Mouse (Mus musculus): ENCODE measurements around the gene Defb43.
A peak's percentile ranks its signal among the peaks of the same experiment; 100 is the strongest.

The Defb43 gene

GRCm38 (mm10) chr14:63011471-63011870 is at the start of gene Defb43:
Defb43 (plus strand) TSS chr14:63011771.
- no peak for DNase-seq (ENCODE audit: low spot score)

GRCm38 (mm10) chr14:62963632-62964031 is 47.9 kb upstream of the Defb43 start:
- no peak for DNase-seq (ENCODE audit: low spot score)

- no peak for DNase-seq (ENCODE audit: low spot score)
Observed at GRCm38 (mm10) chr14:62965342-62965741, 46.2 kb upstream of the Defb43 start.

- no peak for DNase-seq (ENCODE audit: low spot score)
Observed at GRCm38 (mm10) chr14:62965811-62966520, 45.6 kb upstream of the Defb43 start.

GRCm38 (mm10) chr14:62975046-62975445 is 36.5 kb upstream of the Defb43 start:
- no peak for DNase-seq (ENCODE audit: low spot score)

- no peak for DNase-seq (ENCODE audit: low spot score)
Observed at GRCm38 (mm10) chr14:62979815-62980214, 31.8 kb upstream of the Defb43 start.

- no peak for DNase-seq (ENCODE audit: low spot score)
Observed at GRCm38 (mm10) chr14:62984410-62984809, 27.2 kb upstream of the Defb43 start, which contains the start of gene Defb48. Defb48 (minus strand) TSS chr14:62984510.

GRCm38 (mm10) chr14:62991271-62991670 is 20.3 kb upstream of the Defb43 start:
- DNase-seq (ENCODE audit: low spot score): no peak

- no peak for DNase-seq (ENCODE audit: low spot score)
Observed at GRCm38 (mm10) chr14:62991849-62992510, 19.6 kb upstream of the Defb43 start.

GRCm38 (mm10) chr14:62997777-62998176 is 13.8 kb upstream of the Defb43 start, which contains the start of gene Defb47:
Defb47 (plus strand) TSS chr14:62998077.
- no peak for DNase-seq (ENCODE audit: low spot score)

GRCm38 (mm10) chr14:62998977-62999376 is 12.6 kb upstream of the Defb43 start:
- no peak for DNase-seq (ENCODE audit: low spot score)

- no peak for DNase-seq (ENCODE audit: low spot score)
Observed at GRCm38 (mm10) chr14:63002588-63002987, 9.0 kb upstream of the Defb43 start.

- DNase-seq (ENCODE audit: low spot score): no peak
Observed at GRCm38 (mm10) chr14:63013082-63013481, 1.5 kb downstream of the Defb43 start.

- DNase-seq (ENCODE audit: low spot score): no peak
Observed at GRCm38 (mm10) chr14:63014667-63015066, 3.1 kb downstream of the Defb43 start.

- no peak for DNase-seq (ENCODE audit: low spot score)
Observed at GRCm38 (mm10) chr14:63020524-63021156, 9.1 kb downstream of the Defb43 start.

- no peak for DNase-seq (ENCODE audit: low spot score)
Observed at GRCm38 (mm10) chr14:63046691-63047090, 35.1 kb downstream of the Defb43 start, which contains the start of gene Defb42. Defb42 (plus strand) TSS chr14:63046991.

GRCm38 (mm10) chr14:63049910-63050370 is 38.4 kb downstream of the Defb43 start, which contains the start of gene Defb30:
Defb30 (minus strand) TSS chr14:63049960.
- DNase-seq (ENCODE audit: low spot score): no peak

- DNase-seq (ENCODE audit: low spot score): peak; percentile 50
Observed at GRCm38 (mm10) chr14:63050769-63051168, 39.2 kb downstream of the Defb43 start.

- no peak for DNase-seq (ENCODE audit: low spot score)
Observed at GRCm38 (mm10) chr14:63054729-63055128, 43.2 kb downstream of the Defb43 start.

- no peak for DNase-seq (ENCODE audit: low spot score)
Observed at GRCm38 (mm10) chr14:63060361-63060760, 48.8 kb downstream of the Defb43 start.

- DNase-seq (ENCODE audit: low spot score): peak; percentile 21
Observed at GRCm38 (mm10) chr14:63062184-63062583, 50.6 kb downstream of the Defb43 start.

- no peak for DNase-seq (ENCODE audit: low spot score)
Observed at GRCm38 (mm10) chr14:63065391-63065790, 53.8 kb downstream of the Defb43 start.

Measured in spleen, adult 12 weeks (tissue).